Mouse (Mus musculus): ENCODE measurements around the gene Serpine2.

The Serpine2 gene

GRCm38 (mm10) chr1:79861130-79861942 is at the start of gene Serpine2:
Serpine2 (minus strand) TSS chr1:79861180.
- DNase-seq = no peak

GRCm38 (mm10) chr1:79907811-79908210 is 46.8 kb upstream of the Serpine2 start:
- DNase-seq = no peak

- no peak for DNase-seq
Observed at GRCm38 (mm10) chr1:79905241-79905640, 44.3 kb upstream of the Serpine2 start.

- no peak for DNase-seq
Observed at GRCm38 (mm10) chr1:79902901-79903300, 41.9 kb upstream of the Serpine2 start.

- no peak for DNase-seq
Observed at GRCm38 (mm10) chr1:79882648-79883047, 21.7 kb upstream of the Serpine2 start.

- no peak for DNase-seq
Observed at GRCm38 (mm10) chr1:79874741-79875140, 13.8 kb upstream of the Serpine2 start.

GRCm38 (mm10) chr1:79860411-79861039 is 455 bp downstream of the Serpine2 start:
- DNase-seq = no peak

GRCm38 (mm10) chr1:79859975-79860374 is 1.0 kb downstream of the Serpine2 start:
- no peak for DNase-seq

GRCm38 (mm10) chr1:79859026-79859425 is 2.0 kb downstream of the Serpine2 start:
- no peak for DNase-seq

- peak; percentile 45 for DNase-seq
Observed at GRCm38 (mm10) chr1:79858389-79858994, 2.5 kb downstream of the Serpine2 start.

GRCm38 (mm10) chr1:79857681-79858388 is 3.1 kb downstream of the Serpine2 start:
- DNase-seq = no peak

- no peak for DNase-seq
Observed at GRCm38 (mm10) chr1:79856756-79857155, 4.2 kb downstream of the Serpine2 start.

- no peak for DNase-seq
Observed at GRCm38 (mm10) chr1:79853527-79853926, 7.5 kb downstream of the Serpine2 start.

- no peak for DNase-seq
Observed at GRCm38 (mm10) chr1:79850341-79850740, 10.6 kb downstream of the Serpine2 start.

GRCm38 (mm10) chr1:79848663-79849062 is 12.3 kb downstream of the Serpine2 start:
- DNase-seq = no peak

- no peak for DNase-seq
Observed at GRCm38 (mm10) chr1:79846891-79847290, 14.1 kb downstream of the Serpine2 start.

- DNase-seq = no peak
Observed at GRCm38 (mm10) chr1:79832719-79833404, 28.1 kb downstream of the Serpine2 start.

GRCm38 (mm10) chr1:79823951-79824633 is 36.9 kb downstream of the Serpine2 start:
- no peak for DNase-seq

GRCm38 (mm10) chr1:79822806-79823525 is 38.0 kb downstream of the Serpine2 start:
- no peak for DNase-seq

- DNase-seq = no peak
Observed at GRCm38 (mm10) chr1:79819296-79819879, 41.6 kb downstream of the Serpine2 start.

- no peak for DNase-seq
Observed at GRCm38 (mm10) chr1:79815446-79815845, 45.5 kb downstream of the Serpine2 start.
